Mouse (Mus musculus) spleen, adult 2 months (tissue): ENCODE data around the gene Nit2. TPM values are rescaled to one million over a fixed set of nuclear protein-coding genes. Genes with fewer than 3 reads are reported as not detected.

Experiments
- DNase-seq, 2 experiments: peaks; one replicate each; pipeline versions ENCODE4 v3.0.0 to v3.0.0-alpha.2; 2012 to 2021; ENCODE audit warnings: low spot score in 2 of 2, low read depth in 1 of 2
- H3K27ac ChIP-seq: fragments of 200-500 bp; 2 replicates; pipeline ENCODE4 v1.5.1; 2012; ENCODE audit warnings: low read length, inconsistent platforms; ENCODE audit not compliant: insufficient read depth
- H3K27me3 ChIP-seq: fragments of 200-500 bp; 2 replicates; pipeline ENCODE4 v1.6.1; 2012; ENCODE audit warnings: mild to moderate bottlenecking, moderate library complexity, low read length, inconsistent platforms; ENCODE audit not compliant: control insufficient read depth, insufficient read depth
- H3K36me3 ChIP-seq: fragments of 200-500 bp; 2 replicates; pipeline ENCODE4 v1.6.1; 2012; ENCODE audit warnings: mild to moderate bottlenecking, low read length, inconsistent platforms; ENCODE audit not compliant: control insufficient read depth, insufficient read depth
- H3K4me1 ChIP-seq: fragments of 200-500 bp; 2 replicates; pipeline ENCODE4 v1.6.1; 2011; ENCODE audit warnings: inconsistent platforms; ENCODE audit not compliant: control insufficient read depth, insufficient read depth, insufficient read length
- H3K4me3 ChIP-seq: fragments of 200-500 bp; 2 replicates; pipeline ENCODE4 v1.5.1; 2011; ENCODE audit warnings: mild to moderate bottlenecking, inconsistent platforms; ENCODE audit not compliant: insufficient read depth, insufficient read length; ENCODE audit errors: extremely low read depth
- CTCF ChIP-seq: fragments of 200-500 bp; IDR thresholded peaks from 2 replicates; pipeline ENCODE4 v1.5.1; 2011; ENCODE audit warnings: mild to moderate bottlenecking, inconsistent platforms; ENCODE audit not compliant: insufficient read depth, insufficient read length, insufficient replicate concordance; ENCODE audit errors: extremely low read depth
- POLR2A ChIP-seq: fragments of 200-500 bp; IDR thresholded peaks from 2 replicates; pipeline ENCODE4 v1.6.1; 2011; ENCODE audit warnings: low read depth, low read length, inconsistent platforms
- WGBS: fragments of 180-500 bp; shearing (Covaris S2); methylation state at CpG from one replicate; pipeline ENCODE4 v1.1.7; 2018; 5-methylcytosine and 5-hydroxymethylcytosine counted together
- polyA plus RNA-seq: library from polyadenylated mRNA; depleted of rRNA; stranded (reverse); fragments of >200 nt; gene quantifications from 2 replicates; pipeline ENCODE4 v1.2.3, GENCODE M21; 2012

Nit2 gene
- polyA plus RNA-seq, 1 experiment, result 9.1 TPM

DNA sequence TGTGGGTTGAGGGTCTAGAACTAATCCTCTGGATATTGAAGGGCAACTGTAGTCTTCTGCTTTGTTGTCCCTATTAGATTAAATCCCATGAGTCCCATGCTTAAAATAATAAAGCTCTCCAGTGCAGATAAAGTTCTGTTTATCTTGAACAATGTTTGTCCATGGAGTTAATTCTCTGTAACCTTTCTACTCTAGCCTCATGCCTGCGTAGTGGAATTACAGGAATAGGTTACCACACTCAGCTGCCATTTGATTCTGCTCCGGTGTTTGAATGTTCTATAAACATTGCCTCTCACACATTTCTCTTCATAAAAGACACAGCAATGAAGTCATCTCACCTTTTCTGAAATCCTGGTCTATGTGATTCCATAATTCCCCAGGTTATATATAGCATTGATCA, 39.3 kb downstream of the Nit2 start:
- no peak overlapping the region for H3K27ac ChIP-seq
- no peak for DNase-seq
- peaks cover 5% of the 10 kb centered on the region for H3K4me1 ChIP-seq
- no peaks in the 10 kb centered on the region for H3K27me3 ChIP-seq
- no peak overlapping the region for H3K4me3 ChIP-seq
- no peaks in the 10 kb centered on the region for H3K36me3 ChIP-seq
- TF ChIP-seq POLR2A (no peak), CTCF (no peak)
- WGBS, result 94% methylated on average over 2 of the region's 2 CpGs

DNA sequence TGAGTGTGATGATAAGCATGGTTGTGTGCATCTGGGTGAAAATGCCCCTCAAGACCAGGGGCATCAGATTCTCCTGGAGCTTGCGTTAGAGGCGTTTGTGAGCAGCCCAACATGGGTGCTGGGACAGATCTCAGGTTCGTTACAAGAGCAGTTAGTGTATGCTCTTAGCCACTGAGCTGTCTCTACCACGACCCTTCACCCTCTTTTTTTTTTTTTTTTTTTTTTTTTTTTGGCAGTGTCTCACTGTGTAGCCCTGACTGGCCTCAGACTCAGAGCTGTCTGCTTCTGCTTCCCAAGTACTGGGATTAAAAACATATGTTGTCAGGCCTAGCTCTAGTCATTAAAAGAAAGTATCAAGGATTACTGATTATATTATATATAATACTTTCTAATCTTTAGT, 40.9 kb downstream of the Nit2 start:
- no peak overlapping the region for H3K4me3 ChIP-seq
- peaks cover 5% of the 10 kb centered on the region for H3K4me1 ChIP-seq
- TF ChIP-seq POLR2A (no peak), CTCF (no peak)
- H3K27me3 ChIP-seq, result no peaks in the 10 kb centered on the region
- DNase-seq, result no peak
- no peaks in the 10 kb centered on the region for H3K36me3 ChIP-seq
- WGBS, result 67% methylated on average over 4 of the region's 4 CpGs
- H3K27ac ChIP-seq, result no peak overlapping the region

DNA sequence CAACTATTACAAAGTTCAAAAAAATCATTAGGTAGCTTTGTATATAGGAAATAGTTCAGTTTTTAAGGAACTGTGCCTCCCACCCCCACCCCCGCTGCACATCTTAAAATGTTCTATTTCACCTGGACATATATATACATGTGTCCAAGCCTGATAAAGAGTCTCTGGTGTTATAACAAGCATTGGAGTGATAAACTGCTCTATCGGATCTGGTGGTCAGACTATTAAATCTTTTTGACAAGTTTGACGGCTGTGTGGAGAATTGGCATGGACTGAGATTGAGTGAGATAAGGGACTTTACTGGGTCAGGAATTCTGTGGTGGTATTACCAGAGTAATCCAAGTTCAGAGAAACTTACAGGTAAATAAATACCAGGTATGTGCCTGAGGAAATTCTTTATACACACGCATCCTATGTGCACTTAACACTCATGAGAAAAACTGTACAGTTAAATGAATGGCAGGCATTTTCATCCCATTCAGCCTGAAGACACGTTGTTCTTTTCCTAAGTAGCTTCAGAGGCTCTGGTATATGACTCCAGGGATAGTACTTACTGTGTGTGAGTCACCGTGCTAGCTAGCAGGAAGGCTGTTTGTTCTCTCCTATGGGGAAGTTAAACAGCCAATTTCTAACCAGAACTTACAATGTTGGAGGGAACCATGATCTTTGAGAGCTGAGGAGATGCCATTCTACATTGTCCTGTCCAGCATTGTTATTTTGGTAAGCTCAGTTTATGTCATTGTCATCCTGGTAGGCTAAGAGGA, 44.3 kb downstream of the Nit2 start:
- no peak overlapping the region for H3K27ac ChIP-seq
- peak overlapping the region; percentile 4; the same call in 1 of the 2 replicates for H3K4me3 ChIP-seq
- no peak for DNase-seq
- H3K27me3 ChIP-seq, result no peaks in the 10 kb centered on the region
- 16% methylated on average over 6 of the region's 6 CpGs for WGBS
- H3K4me1 ChIP-seq, result peaks cover 2% of the 10 kb centered on the region
- no peak for TF ChIP-seq POLR2A
- no peak for TF ChIP-seq CTCF
- no peaks in the 10 kb centered on the region for H3K36me3 ChIP-seq

DNA sequence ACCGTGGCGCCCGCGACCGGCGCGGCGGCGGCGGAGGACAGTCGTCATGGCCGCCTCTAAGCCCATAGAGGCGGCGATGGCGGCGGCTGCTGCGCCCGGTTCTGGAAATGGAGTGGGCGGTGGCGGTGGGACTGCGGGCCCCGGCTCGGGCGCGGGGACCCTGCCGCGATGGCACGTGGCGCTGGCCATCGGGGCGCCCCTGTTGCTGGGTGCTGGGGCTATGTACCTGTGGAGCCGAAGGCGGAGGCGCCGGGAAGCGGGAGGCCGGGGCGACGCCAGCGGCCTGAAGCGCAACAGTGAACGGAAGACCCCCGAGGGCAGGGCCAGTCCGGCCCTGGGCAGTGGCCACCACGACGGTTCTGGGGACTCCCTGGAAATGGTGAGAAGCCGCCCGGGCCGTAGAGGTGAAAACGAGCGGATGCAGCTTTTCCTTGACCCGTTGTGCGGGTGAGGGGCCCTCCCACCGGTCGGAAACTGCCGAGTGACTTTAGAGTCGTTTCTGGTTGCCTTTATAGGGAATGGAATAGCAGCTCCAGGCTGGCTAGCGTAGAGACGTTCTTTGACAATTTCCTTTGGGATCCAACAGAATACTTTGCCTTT, 45.2 kb downstream of the Nit2 start:
- peak overlapping the region; percentile 86 for H3K27ac ChIP-seq
- under 1% methylated on average over 59 of the region's 59 CpGs for WGBS
- no peak for DNase-seq
- H3K4me3 ChIP-seq, result peak overlapping the region; percentile 94
- TF ChIP-seq CTCF, result no peak
- no peak for TF ChIP-seq POLR2A
- H3K27me3 ChIP-seq, result no peaks in the 10 kb centered on the region
- H3K4me1 ChIP-seq, result peaks cover 2% of the 10 kb centered on the region
- no peaks in the 10 kb centered on the region for H3K36me3 ChIP-seq

DNA sequence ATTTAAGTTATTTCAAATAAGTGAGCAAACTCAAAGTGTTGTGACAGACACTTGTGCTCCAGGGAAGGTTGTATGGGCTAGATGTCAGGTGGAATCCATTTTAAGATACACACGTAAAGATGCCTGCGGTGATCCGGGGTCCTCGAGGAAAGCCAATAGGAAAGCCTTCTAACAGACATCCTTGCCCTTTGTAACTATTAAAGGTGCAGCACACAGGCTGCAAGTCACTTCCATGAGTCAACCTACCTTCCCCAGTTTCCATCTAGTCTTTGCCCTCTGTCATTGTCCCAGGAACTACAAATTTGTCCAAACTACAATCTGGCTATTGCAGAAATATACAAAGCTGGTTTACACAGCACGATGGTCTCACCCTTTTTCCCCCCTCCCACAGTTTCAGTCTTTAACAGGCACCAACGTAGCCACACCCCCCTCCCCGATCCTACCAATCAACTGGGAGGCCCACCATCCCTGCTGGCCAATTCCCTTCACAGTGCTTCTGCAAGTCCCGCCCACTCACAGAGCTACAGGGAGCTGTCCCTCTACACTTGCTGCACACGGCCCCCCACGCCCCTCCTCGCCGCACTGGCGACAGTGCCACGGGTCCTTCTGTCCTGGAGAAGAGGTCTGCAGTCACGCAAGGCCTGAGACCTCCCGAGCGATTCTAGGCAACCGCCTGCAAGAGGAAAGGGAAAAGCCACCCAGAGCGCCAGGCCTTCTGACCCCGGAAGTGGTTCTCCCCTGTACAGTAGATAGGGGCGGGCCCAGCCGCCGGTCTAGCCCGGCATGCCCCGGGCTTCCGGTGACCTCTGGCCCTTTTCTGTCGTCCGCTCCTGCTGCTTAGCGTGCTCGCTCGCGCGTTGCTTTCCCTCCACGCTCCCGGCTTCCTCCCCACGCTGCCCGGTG, 46.0 kb downstream of the Nit2 start, which contains the start of gene Tomm70a:
Tomm70a (plus strand) TSS at position 791 of the 903 bp plus-strand sequence.
- TF ChIP-seq POLR2A, result peak; percentile 48
- no peak for TF ChIP-seq CTCF
- peak within 1 kb of the TSS; percentile 94 for H3K4me3 ChIP-seq
- DNase-seq, result peak; percentile 86 to 90
- no peaks in the 10 kb centered on the region for H3K36me3 ChIP-seq
- WGBS, result under 1% methylated on average over 37 of the region's 37 CpGs
- H3K27ac ChIP-seq, result peak within 1 kb of the TSS; percentile 86
- peaks cover 2% of the 10 kb centered on the region for H3K4me1 ChIP-seq
- no peaks in the 10 kb centered on the region for H3K27me3 ChIP-seq

DNA sequence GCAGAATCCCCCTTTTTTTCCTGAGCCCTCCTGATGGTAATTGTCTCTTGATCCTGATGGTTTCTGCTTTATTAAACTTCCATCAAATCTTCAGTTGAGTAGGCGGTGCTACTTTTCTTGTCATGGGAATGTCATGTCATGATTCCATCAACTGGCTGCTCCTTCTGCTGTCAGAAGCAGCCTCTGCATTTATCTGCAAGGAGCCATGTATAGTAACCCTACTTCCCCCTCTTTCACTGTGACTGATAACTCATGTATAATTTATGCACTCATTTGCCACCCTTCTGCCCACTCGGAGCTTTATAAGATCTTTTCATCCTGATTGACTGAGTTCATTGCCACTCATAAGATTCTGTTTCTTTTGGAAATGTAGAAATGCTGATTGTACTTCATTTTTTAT, 49.6 kb downstream of the Nit2 start:
- TF ChIP-seq CTCF, result no peak
- no peak for TF ChIP-seq POLR2A

More for the DNA sequence above, 49.6 kb downstream of the Nit2 start:
- H3K36me3 ChIP-seq, result no peaks in the 10 kb centered on the region
- peaks cover 2% of the 10 kb centered on the region; the same call in 1 of the 2 replicates for H3K4me1 ChIP-seq
- H3K27me3 ChIP-seq, result no peaks in the 10 kb centered on the region
- no peak overlapping the region for H3K4me3 ChIP-seq
- H3K27ac ChIP-seq, result no peak overlapping the region
- DNase-seq, result no peak
- 55% methylated on average over 2 of the region's 2 CpGs for WGBS
